In the genomic region with DNA sequence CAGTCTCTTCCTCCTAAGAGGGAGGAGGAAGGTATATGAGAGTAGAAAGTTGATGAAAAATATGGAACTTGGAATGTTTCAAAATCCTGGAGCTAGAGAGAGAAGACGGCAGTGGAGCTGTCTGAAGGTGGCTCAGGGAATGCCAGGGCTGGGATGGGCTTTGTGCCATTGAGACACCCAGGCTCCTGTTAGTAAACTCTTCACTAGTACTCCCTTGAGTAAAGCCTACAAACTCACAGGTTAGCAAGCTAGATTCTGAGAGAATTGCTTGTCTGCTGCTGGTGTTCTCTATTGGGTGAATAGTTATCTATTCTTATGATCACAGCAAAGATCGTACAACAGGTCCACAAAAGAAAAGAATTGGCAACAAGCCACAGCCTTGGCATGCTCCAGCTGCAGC, we compare ENCODE assay signal across 11 mouse cellular contexts.
"Had no signal": no experiment of that assay in that cellular context is flagged by ENCODE, and none has a peak within 500 bp of the region (broad histone marks: within the 10 kb centered on the region; RNA-seq: fewer than 3 reads in every experiment).

No protein-coding gene starts in this region.

- H3K9me3 ChIP-seq: limb, embryonic 13.5 days; midbrain, embryonic 12.5 days; neural tube, embryonic 13.5 days had no signal

- H3K36me3 ChIP-seq: limb, embryonic 13.5 days; midbrain, embryonic 12.5 days; neural tube, embryonic 13.5 days had no signal

- ATAC-seq: midbrain, embryonic 16.5 days had no signal

- H3K4me1 ChIP-seq: limb, embryonic 13.5 days; midbrain, embryonic 12.5 days; neural tube, embryonic 13.5 days had no signal

- H3K4me3 ChIP-seq: limb, embryonic 13.5 days; midbrain, embryonic 12.5 days; neural tube, embryonic 13.5 days had no signal

- DNase-seq: kidney, adult 8-10 months; kidney, postnatal 25 days; lung, adult 18-20 months; retina, postnatal 1 day; thymus, postnatal 4 days had no signal

- H3K4me2 ChIP-seq: limb, embryonic 13.5 days; midbrain, embryonic 12.5 days; neural tube, embryonic 13.5 days had no signal

- H3K27me3 ChIP-seq: limb, embryonic 13.5 days; midbrain, embryonic 12.5 days; neural tube, embryonic 13.5 days had no signal

- H3K27ac ChIP-seq: limb, embryonic 13.5 days; liver, embryonic 14.5 days; midbrain, embryonic 12.5 days; neural tube, embryonic 13.5 days; stomach, postnatal 0 days had no signal

- H3K9ac ChIP-seq: limb, embryonic 13.5 days; liver, embryonic 14.5 days; midbrain, embryonic 12.5 days; neural tube, embryonic 13.5 days had no signal
